Mouse (Mus musculus) erythroid progenitor cell, adult 5-6 weeks (primary cell): ENCODE results near the gene Crlf3. TPM values are rescaled to one million over a fixed set of nuclear protein-coding genes. Genes with fewer than 3 reads are reported as not detected.
A peak's percentile ranks its signal among the peaks of the same experiment; 100 is the strongest.
"Not testable (repeated sequence)": the region's sequence is repeated elsewhere in the genome, so short reads cannot be mapped to it uniquely, and the experiment has no call there.

ENCODE experiments used
- ATAC-seq: replicated peaks from 2 replicates; pipeline ENCODE4 v1.8.0; 2016; ENCODE audit warnings: moderate number of reproducible peaks, mild to moderate bottlenecking, moderate TSS enrichment, inconsistent platforms; ENCODE audit not compliant: poor library complexity, low FRiP score, severe bottlenecking
- total RNA-seq, 2 experiments: library from RNA; stranded (forward) in 1 of 2; stranded (reverse) in 1 of 2; fragments of 150-400 nt in 1 of 2; fragments of 186-747, 209-891 nt in 1 of 2; gene quantifications; 2 replicates each; pipeline versions ENCODE4 v1.2.3 to v1.2.4; 2015 to 2017; ENCODE audit warnings: low replicate concordance in 2 of 2

The Crlf3 gene
- total RNA-seq, 2 experiments from 2014 or later = 92.1 to 103 TPM

DNA sequence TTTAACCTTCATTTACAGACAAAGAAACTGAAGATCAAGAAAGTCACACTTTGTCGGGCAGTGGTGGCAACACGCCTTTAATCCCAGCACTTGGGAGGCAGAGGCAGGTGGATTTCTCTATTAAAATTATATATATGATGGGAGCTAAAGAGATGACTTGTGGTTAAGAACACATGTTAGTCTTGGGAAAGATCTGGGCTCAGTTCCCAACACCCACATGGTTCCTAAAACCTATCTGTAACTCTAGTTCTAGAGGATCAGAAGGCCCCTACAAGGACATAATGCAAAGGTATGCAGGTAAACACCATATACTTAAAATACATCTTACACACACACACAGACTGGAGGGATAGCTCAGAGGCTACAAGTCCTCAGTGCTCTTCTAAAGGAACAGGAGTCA, 9.8 kb downstream of the Crlf3 start:
- ATAC-seq = no peak

DNA sequence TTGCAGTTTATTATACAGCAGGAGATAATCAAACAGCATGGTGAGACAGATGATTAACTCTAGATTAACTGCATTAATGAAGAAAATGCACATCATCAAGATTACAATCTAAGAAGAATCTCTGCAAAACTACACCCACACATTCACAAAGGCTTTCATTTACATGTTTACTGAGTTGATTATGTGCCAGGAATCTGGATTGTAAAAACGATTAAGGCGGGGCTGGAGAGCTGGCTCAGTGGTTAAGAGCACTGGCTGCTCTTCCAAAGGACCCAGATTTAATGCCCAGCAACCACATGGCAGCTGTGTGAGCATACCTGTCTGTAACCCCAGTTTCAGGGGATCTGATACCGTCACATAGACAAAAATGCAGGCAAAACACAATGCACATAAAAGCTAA, 11.0 kb downstream of the Crlf3 start:
- no peak for ATAC-seq

GRCm38 (mm10) chr11:80067558-80067957, 13.2 kb downstream of the Crlf3 start:
- no peak for ATAC-seq

GRCm38 (mm10) chr11:80066373-80066772, 14.4 kb downstream of the Crlf3 start:
- ATAC-seq = not testable (repeated sequence)

- ATAC-seq = no peak
Observed at GRCm38 (mm10) chr11:80062159-80062558, 18.6 kb downstream of the Crlf3 start.

DNA sequence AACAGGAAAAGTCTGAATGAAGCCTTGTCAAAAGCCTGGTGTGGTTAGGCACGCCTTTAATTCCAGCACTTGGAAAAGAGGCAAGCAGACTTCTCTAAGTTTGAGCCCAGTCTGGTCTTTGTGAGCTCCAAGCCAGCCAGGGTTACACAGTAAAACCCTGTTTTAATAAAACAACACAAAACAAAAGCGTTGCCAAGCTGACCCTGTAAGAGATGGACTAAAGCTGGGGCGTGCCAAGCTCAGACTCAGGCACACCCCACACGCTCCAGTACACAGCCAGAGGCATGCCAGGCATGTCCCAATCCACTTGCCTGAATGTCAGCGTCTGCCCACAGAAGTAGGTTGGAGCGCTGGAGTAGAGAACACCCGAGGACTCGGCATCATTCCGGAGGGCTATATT, 24.6 kb downstream of the Crlf3 start:
- ATAC-seq = no peak

DNA sequence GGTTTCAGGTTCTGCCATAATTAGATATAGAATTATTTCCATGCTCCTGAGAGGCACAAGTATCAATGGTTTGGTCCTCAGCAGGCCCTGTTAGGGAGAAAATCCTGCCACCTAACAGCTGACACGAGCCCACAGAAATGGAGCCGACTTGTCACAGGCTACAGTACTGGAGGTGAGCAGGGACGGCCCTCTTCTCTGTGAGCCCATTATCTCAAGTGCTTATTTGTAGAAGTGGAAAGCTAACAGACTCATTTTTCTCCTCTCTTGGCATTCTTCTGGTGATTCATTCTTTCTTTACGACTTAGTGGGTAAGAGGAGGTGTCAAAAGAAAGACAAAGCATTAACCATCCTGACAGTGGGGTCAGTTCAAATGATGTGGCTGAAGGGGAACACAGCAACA, 26.1 kb downstream of the Crlf3 start:
- no peak for ATAC-seq

GRCm38 (mm10) chr11:80053171-80053570, 27.6 kb downstream of the Crlf3 start:
- no peak for ATAC-seq

DNA sequence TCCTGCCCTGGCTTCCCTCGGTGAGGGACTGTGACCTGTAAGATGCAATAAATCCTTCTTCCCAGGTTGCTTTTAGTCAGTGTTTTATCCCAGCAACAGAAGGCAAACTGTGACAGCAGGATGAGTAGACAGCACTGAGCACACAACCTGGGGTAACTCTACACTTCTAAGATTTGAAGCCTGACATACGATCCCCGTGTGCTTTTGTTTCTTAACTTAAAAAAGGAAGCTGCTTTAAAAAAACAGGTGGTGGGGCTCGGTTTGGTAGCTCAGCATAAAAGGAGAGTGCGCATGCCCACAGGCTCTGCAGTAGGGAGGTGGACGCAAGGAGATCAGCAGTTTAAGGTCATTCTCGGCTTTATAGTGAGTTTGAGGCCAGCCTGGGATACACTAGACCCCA, 28.3 kb downstream of the Crlf3 start:
- ATAC-seq = no peak

GRCm38 (mm10) chr11:80050088-80050487, 30.7 kb downstream of the Crlf3 start:
- no peak for ATAC-seq

GRCm38 (mm10) chr11:80046856-80047255, 33.9 kb downstream of the Crlf3 start:
- ATAC-seq = no peak

- ATAC-seq = no peak
Observed at GRCm38 (mm10) chr11:80043419-80043817, 37.4 kb downstream of the Crlf3 start.

- ATAC-seq = peak; percentile 88
Observed at GRCm38 (mm10) chr11:80042615-80043418, 38.0 kb downstream of the Crlf3 start.

- no peak for ATAC-seq
Observed at GRCm38 (mm10) chr11:80037495-80037894, 43.3 kb downstream of the Crlf3 start.

- no peak for ATAC-seq
Observed at GRCm38 (mm10) chr11:80021306-80021705, 59.5 kb downstream of the Crlf3 start.

GRCm38 (mm10) chr11:80019792-80020191, 61.0 kb downstream of the Crlf3 start:
- no peak for ATAC-seq

DNA sequence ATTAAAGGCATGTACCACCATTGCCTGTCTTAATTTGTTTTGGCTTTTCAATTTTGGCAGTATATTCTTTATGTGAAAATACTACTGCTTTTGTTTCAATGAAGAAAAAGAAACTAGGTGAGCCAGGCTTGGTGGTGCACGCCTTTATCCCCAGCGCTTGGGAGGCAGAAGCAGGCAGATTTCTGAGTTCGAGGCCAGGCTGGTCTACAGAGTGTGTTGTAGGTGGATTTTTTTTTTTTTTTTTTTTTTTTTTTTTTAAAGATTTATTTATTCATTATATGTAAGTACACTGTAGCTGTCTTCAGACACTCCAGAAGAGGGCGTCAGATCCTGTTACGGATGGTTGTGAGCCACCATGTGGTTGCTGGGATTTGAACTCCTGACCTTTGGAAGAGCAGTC, 64.3 kb downstream of the Crlf3 start:
- not testable (repeated sequence) for ATAC-seq

Other genes starting within 250 kb of the Crlf3 start
- 8.3 and 20.5 TPM in 2 replicates for gene Utp6, start 118.6 kb downstream of the Crlf3 start, total RNA-seq (2015; ENCODE audit: low replicate concordance)
- gene Utp6, start 118.6 kb downstream of the Crlf3 start, total RNA-seq (2017; ENCODE audit: low replicate concordance) = 12.3 and 12.8 TPM in 2 replicates
- 146 and 189 TPM in 2 replicates for gene Suz12, start 87.9 kb downstream of the Crlf3 start, total RNA-seq (2015; ENCODE audit: low replicate concordance)
- 117 and 168 TPM in 2 replicates for gene Suz12, start 87.9 kb downstream of the Crlf3 start, total RNA-seq (2017; ENCODE audit: low replicate concordance)
- gene Atad5, start 8.4 kb upstream of the Crlf3 start, total RNA-seq (2015; ENCODE audit: low replicate concordance) = 89.0 and 95.2 TPM in 2 replicates
- 80.3 and 86.0 TPM in 2 replicates for gene Atad5, start 8.4 kb upstream of the Crlf3 start, total RNA-seq (2017; ENCODE audit: low replicate concordance)
- 2.9 and 3.4 TPM in 2 replicates for gene Tefm, start 61.2 kb upstream of the Crlf3 start, total RNA-seq (2015; ENCODE audit: low replicate concordance)
- 3.7 and 5.8 TPM in 2 replicates for gene Tefm, start 61.2 kb upstream of the Crlf3 start, total RNA-seq (2017; ENCODE audit: low replicate concordance)
- 2.5 TPM in 1 of 2 replicates, not detected in the other for gene Adap2, start 73.1 kb upstream of the Crlf3 start, total RNA-seq (2015; ENCODE audit: low replicate concordance)
- 1.5 and 1.8 TPM in 2 replicates for gene Adap2, start 73.1 kb upstream of the Crlf3 start, total RNA-seq (2017; ENCODE audit: low replicate concordance)
- gene Rnf135, start 102.9 kb upstream of the Crlf3 start, total RNA-seq (2015; ENCODE audit: low replicate concordance) = 1.7 and 3.6 TPM in 2 replicates
- 1.5 TPM in 1 of 2 replicates, not detected in the other for gene Rnf135, start 102.9 kb upstream of the Crlf3 start, total RNA-seq (2017; ENCODE audit: low replicate concordance)
- gene Rhot1, start 128.0 kb upstream of the Crlf3 start, total RNA-seq (2015; ENCODE audit: low replicate concordance) = 10.1 and 14.4 TPM in 2 replicates
- 3.4 and 10.5 TPM in 2 replicates for gene Rhot1, start 128.0 kb upstream of the Crlf3 start, total RNA-seq (2017; ENCODE audit: low replicate concordance)
- not detected in 2 replicates for gene Rhbdl3, start 219.9 kb upstream of the Crlf3 start, total RNA-seq (2015; ENCODE audit: low replicate concordance)
- gene Rhbdl3, start 219.9 kb upstream of the Crlf3 start, total RNA-seq (2017; ENCODE audit: low replicate concordance) = not detected in 2 replicates